Mouse (Mus musculus) adrenal gland, postnatal 25 days (tissue): ENCODE data around the gene Elane. TPM values are rescaled to one million over a fixed set of nuclear protein-coding genes. Genes with fewer than 3 reads are reported as not detected.

Experiments used
- DNase-seq: peaks from one replicate; pipeline ENCODE4 v3.0.0; 2021; ENCODE audit warnings: mixed read lengths
- microRNA-seq, 2 experiments: library from miRNA; unstranded; fragments of <30 nt; microRNA quantifications; one replicate each; pipeline ENCODE4 v1.2.0; 2021
- total RNA-seq: library from RNA; stranded (reverse); gene quantifications from 2 replicates; pipeline ENCODE4 v1.2.3, GENCODE M21; 2021

Gene Elane
- total RNA-seq, 1 experiment from 2014 or later, result not detected

DNA sequence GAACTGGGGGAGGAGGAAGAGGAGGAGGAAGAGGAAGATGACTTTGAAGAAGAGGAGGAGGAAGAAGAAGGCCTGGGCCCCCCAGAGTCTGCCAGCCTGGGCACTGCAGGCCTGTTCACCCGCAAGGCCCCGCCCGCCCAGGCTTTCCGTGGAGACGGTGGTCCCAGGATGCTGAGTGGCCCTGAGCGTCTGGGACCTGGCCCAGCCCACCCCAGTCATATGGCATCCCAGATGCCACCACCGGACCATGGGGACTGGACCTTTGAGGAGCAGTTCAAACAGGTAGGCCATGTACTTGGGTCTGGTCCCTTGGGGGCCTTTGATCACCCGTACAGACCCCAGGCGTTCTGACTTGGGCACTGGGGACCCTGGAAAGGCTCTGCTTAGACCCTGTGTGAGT is 45.8 kb downstream of the Elane start:
- no peak for DNase-seq

DNA sequence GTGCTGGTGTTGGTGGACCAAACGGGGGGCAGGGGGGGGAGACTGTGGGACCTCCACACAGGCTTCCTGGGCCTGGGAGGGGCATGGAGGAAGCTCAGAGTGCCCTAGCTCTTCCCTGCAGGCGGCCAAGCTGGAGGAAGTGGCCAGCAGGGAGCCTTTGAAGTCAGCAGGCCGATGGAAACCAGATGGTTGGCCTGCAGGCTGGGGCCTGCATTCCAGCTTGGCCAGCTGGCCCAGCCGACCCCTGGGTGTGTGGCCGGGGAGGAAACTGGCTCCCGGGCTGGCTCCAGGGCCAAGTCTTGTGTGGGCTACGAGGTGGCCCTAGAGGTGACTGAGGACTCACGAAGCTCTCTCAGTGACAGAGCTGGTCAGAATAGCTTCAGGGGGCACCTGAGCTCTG is 46.7 kb downstream of the Elane start:
- DNase-seq, result peak; percentile 35

DNA sequence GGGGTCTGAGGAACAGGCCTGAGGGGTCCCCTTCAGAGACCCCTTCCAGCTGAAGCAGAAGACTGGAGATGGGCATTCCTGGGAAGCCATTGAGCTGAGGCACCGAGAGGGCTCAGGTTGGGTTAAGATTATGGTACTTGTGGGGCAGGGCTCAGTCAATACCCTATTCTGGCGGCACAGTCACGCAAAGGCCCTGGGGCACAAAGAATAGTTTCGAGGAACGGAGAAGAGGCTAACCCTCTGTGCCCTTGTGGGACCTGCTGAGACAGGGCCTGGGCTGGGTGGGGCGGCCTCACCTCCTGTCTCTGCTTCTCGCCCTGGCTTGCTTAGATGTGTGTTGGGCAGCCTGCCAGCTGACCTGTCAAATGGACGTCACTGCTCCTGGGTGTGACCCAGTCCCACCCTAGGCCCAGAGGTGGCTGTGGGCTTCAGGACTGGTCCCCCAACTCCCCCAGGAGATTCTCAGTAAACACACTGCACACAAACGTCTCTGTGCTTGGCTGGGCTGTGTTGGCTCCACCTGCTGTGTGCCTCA is 47.2 kb downstream of the Elane start:
- no peak for DNase-seq

DNA sequence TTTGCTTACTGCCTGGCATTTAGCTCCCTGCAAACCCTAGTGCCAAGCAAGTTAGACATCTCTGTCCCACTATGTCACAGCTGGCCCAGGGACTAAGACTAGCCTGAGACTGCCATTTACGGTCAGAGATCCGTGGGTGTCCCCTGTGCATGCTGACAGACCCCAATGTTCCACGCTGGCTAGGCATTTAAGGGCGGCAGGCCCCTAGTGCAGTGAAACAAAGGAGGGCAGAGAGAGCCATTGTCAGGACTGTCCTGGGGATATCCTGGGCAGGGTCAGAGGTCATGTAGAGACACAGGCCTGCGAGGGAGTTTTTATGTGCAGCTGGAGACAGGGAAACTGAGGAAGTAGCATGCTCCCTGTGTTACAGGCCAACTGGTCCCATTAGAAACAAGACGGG is 47.8 kb downstream of the Elane start:
- no peak for DNase-seq

DNA sequence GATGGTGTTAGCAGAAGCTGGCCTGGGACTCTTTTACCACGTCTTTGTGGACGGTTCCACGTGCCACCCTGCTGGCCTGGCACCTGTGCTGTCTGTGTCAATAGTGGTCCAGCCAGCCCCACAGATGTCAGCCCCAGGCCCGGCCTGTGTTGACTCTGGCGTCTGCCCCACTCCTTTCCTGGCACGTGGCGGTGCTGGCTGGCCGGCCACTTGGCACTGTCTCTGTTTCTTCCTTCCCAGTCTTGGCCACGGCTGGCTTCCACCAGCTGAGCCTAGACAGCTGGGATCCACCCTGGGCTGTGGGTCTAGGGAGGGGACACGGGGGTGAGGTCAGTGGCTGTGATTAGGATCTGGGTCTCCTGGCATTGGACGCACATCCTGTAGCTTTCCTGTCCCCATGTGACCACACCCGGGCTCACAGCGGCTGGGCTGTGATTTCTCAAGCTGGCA is 48.2 kb downstream of the Elane start:
- DNase-seq, result peak; percentile 74

DNA sequence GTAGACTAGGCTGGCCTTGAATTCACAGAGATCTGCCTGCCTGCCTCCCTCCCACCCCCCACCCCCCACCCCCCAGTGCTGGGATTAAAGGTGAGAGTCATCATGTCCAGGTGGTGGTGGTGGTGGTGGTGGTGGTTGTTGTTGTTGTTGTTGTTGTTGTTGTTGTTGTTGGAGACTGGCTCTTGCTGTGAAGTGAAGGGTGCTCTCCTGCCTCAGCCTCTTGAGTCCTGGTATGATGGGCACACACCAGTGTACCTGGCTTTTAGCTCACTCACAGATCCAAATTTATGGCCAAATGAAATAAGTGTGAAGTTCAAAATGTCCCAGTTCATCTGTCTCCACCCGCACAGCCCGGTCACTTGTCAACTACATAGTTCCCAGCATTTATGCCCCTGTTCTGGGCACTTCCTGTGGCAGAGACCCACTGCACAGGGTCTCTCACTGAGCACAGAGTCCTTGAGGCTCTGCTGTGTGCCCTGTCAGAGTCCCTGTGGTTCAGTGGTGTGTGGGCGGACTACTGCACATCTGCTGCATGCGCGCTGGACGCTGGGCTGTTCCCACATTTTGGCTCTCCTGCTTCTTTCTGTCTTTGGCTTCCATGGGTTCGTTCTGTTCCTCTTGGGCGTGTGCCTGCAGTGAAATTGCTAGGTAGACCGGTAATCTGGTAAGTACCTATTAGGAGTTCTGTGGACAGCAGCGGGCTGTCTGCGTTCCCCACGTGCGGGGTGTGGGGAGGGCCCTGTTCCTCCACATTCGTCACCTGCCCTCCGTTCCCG is 48.9 kb downstream of the Elane start:
- DNase-seq, result no peak

DNA sequence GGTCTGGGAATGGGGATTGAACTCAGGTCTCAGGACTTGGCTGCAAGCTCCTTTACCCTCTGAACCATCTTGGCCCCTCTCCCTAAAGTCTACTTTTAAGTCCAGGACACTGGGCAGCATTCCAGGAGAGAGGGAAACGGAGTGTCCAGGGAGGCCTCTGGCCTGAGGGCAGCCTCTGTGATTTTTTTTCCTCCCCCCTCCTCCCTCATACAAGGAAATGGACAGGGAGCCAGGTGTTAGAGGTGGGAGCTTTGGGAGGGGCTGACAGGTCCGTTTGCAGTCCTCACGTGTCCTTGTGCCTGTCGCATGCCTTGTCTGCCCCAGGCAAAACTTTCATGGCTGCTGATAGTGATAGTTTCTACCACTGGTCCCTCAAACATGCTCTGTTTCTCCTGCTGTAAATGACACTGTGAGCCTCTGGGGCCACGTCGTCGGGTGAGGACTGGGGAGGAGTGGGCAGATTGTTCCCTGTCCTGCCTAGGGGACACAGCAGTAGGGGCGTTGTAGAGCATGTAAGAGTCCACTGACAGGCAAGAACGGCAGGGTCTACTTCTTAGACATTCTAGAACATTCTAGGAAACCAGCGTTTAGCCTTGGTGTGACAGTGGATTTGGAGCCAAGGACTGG is 50.4 kb downstream of the Elane start:
- DNase-seq, result no peak

DNA sequence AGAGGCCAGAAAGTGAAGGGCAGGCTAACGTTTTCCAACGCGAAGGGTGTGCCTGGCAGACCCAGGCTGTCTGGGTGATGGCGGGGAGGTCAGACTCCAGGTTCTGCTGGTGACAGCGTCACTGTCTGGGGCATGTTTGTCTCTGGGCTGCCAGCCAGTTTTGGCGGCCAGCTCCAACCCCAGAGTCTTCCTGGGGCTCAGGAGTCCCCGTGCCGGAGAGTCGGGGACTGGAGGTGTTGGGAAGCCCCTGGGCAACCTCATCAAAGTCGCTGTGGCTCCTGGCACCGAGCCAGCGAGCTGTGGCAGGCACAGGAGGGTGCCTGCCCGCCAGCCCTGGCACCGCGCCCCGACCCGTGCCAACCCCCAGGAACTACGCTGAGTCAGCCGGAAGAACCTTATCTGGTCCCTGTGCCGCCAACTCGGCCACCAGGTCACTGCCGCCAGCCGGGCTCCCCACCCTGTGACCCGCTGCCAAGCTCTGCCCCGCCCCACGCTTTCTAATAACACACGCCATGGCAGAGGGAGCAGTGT is 50.9 kb downstream of the Elane start:
- peak; percentile 91 for DNase-seq

Small RNAs within 50 kb of the gene (microRNA-seq; reads per million reads assigned to microRNA genes)
- 0 reads per million in 2 experiments for gene Mir6910

Other genes starting within 250 kb of the Elane start
- gene Shc2, start 248.3 kb upstream of the Elane start, total RNA-seq, result 3.5 and 4.4 TPM in 2 replicates
- not detected in 2 replicates for gene Odf3l2, start 240.5 kb upstream of the Elane start, total RNA-seq
- not detected in 2 replicates for gene Madcam1, start 221.7 kb upstream of the Elane start, total RNA-seq
- gene Tpgs1, start 216.9 kb upstream of the Elane start, total RNA-seq, result 35.0 and 36.5 TPM in 2 replicates
- gene Cdc34, start 204.1 kb upstream of the Elane start, total RNA-seq, result 78.6 and 89.8 TPM in 2 replicates
- 1.2 and 1.6 TPM in 2 replicates for gene Gzmm, start 197.2 kb upstream of the Elane start, total RNA-seq
- 522 and 531 TPM in 2 replicates for gene Bsg, start 181.8 kb upstream of the Elane start, total RNA-seq
- 5.4 and 7.7 TPM in 2 replicates for gene Hcn2, start 169.6 kb upstream of the Elane start, total RNA-seq
- 70.4 and 74.1 TPM in 2 replicates for gene Polrmt, start 139.7 kb upstream of the Elane start, total RNA-seq
- gene Fgf22, start 131.2 kb upstream of the Elane start, total RNA-seq, result not detected in 2 replicates
- gene Rnf126, start 119.3 kb upstream of the Elane start, total RNA-seq, result 59.5 and 63.8 TPM in 2 replicates
- 8.5 and 10.6 TPM in 2 replicates for gene Fstl3, start 109.0 kb upstream of the Elane start, total RNA-seq
- gene Prss57, start 95.3 kb upstream of the Elane start, total RNA-seq, result not detected in 2 replicates
- gene Palm, start 92.7 kb upstream of the Elane start, total RNA-seq, result 57.1 and 99.3 TPM in 2 replicates
- gene Misp, start 65.3 kb upstream of the Elane start, total RNA-seq, result 0.64 and 1.00 TPM in 2 replicates
- 224 and 249 TPM in 2 replicates for gene Ptbp1, start 31.8 kb upstream of the Elane start, total RNA-seq
- gene Prtn3, start 11.8 kb upstream of the Elane start, total RNA-seq, result not detected in 2 replicates
- gene Plppr3, start 11.6 kb upstream of the Elane start, total RNA-seq, result 0.49 and 1.2 TPM in 2 replicates
- gene Cfd, start 4.6 kb downstream of the Elane start, total RNA-seq, result 420 and 469 TPM in 2 replicates
- 36.0 and 49.2 TPM in 2 replicates for gene Med16, start 22.7 kb downstream of the Elane start, total RNA-seq
- not detected in 2 replicates for gene Gm26602, start 24.6 kb downstream of the Elane start, total RNA-seq
- gene Kiss1r, start 30.7 kb downstream of the Elane start, total RNA-seq, result 1.1 and 2.3 TPM in 2 replicates
- gene R3hdm4, start 35.0 kb downstream of the Elane start, total RNA-seq, result 85.5 and 98.9 TPM in 2 replicates
- gene Arid3a, start 40.8 kb downstream of the Elane start, total RNA-seq, result 5.2 and 5.8 TPM in 2 replicates
- 32.4 and 35.5 TPM in 2 replicates for gene Wdr18, start 73.9 kb downstream of the Elane start, total RNA-seq
- gene Grin3b, start 84.5 kb downstream of the Elane start, total RNA-seq, result 0.12 TPM in 1 of 2 replicates, not detected in the other
- gene Tmem259, start 98.1 kb downstream of the Elane start, total RNA-seq, result 159 and 161 TPM in 2 replicates
- 28.3 and 29.8 TPM in 2 replicates for gene Cnn2, start 102.3 kb downstream of the Elane start, total RNA-seq
- 24.2 and 29.1 TPM in 2 replicates for gene Abca7, start 110.2 kb downstream of the Elane start, total RNA-seq
- gene Arhgap45, start 130.4 kb downstream of the Elane start, total RNA-seq, result 3.7 and 4.3 TPM in 2 replicates
- gene Polr2e, start 153.5 kb downstream of the Elane start, total RNA-seq, result 84.3 and 101 TPM in 2 replicates
- gene Gpx4, start 160.9 kb downstream of the Elane start, total RNA-seq, result 977 and 1,201 TPM in 2 replicates
- gene Sbno2, start 219.3 kb downstream of the Elane start, total RNA-seq, result 66.1 and 73.2 TPM in 2 replicates
- gene Stk11, start 229.6 kb downstream of the Elane start, total RNA-seq, result 154 TPM in 2 replicates